Mouse (Mus musculus) forebrain, embryonic 15.5 days (tissue): ENCODE data around the gene Inpp5k. TPM values are rescaled to one million over a fixed set of nuclear protein-coding genes. Genes with fewer than 3 reads are reported as not detected.

Experiments used
- ATAC-seq: fragments of 200-750 bp; cut with Nextera tagmentation; replicated peaks from 2 replicates; pipeline ENCODE4 v1.8.0; 2017; ENCODE audit warnings: mild to moderate bottlenecking, moderate TSS enrichment, moderate library complexity
- H3K27ac ChIP-seq: fragments of 300-500 bp; sonication (generic); replicated peaks from 2 replicates; pipeline ENCODE4 v1.5.1; 2015; ENCODE audit warnings: mild to moderate bottlenecking, inconsistent platforms
- H3K27me3 ChIP-seq: fragments of 300-500 bp; sonication (generic); 2 replicates; pipeline ENCODE4 v1.6.1; 2015; ENCODE audit warnings: inconsistent platforms
- H3K36me3 ChIP-seq: fragments of 300-500 bp; sonication (generic); 2 replicates; pipeline ENCODE4 v1.6.1; 2015; ENCODE audit warnings: mild to moderate bottlenecking, inconsistent platforms
- H3K4me1 ChIP-seq: fragments of 300-500 bp; sonication (generic); 2 replicates; pipeline ENCODE4 v1.6.1; 2015; ENCODE audit warnings: inconsistent platforms
- H3K4me2 ChIP-seq: fragments of 300-500 bp; sonication (generic); replicated peaks from 2 replicates; pipeline ENCODE4 v1.6.1; 2015; ENCODE audit warnings: mild to moderate bottlenecking, inconsistent platforms
- H3K4me3 ChIP-seq: fragments of 300-500 bp; sonication (generic); 2 replicates; pipeline ENCODE4 v1.5.1; 2015; ENCODE audit warnings: mild to moderate bottlenecking, inconsistent platforms
- H3K9ac ChIP-seq: fragments of 300-500 bp; sonication (generic); replicated peaks from 2 replicates; pipeline ENCODE4 v1.6.1; 2015; ENCODE audit warnings: mild to moderate bottlenecking, inconsistent platforms
- H3K9me3 ChIP-seq: fragments of 300-500 bp; sonication (generic); 2 replicates; pipeline ENCODE4 v1.6.1; 2016; ENCODE audit warnings: inconsistent platforms
- WGBS: fragments of 180-500 bp; shearing (Covaris S2); methylation state at CpG from one replicate; pipeline ENCODE4 v1.1.7; 2015; ENCODE audit warnings: mixed read lengths; 5-methylcytosine and 5-hydroxymethylcytosine counted together
- polyA plus RNA-seq: library from polyadenylated mRNA; unstranded; fragments of >200 nt; fragmentation: Nextera tagmentation; extraction: Ambion mirVana; gene quantifications from 2 replicates; pipeline ENCODE4 v1.2.1, GENCODE M21; 2015

Gene Inpp5k
- polyA plus RNA-seq, 1 experiment from 2014 or later: 47.4 TPM

DNA sequence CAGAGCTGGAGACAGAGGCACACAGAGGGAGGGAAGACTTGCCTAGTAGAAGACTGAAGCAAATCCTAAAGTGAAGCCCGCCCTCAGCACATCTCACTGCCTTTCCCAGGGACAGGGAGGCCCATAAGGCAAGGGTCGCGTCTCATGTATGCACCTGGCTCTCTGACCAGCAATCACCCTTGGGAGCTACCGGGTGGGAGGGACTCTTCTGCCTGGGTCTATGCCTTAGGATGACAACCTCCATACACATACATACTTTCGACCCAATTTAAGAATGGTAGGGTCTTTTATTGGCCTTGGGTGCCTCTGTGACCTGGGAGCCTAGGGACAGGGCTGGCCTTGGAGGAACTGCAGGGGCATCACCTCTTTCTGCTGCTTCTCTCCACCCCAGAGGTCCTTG, 42.6 kb downstream of the Inpp5k start:
- no peak overlapping the region for H3K9ac ChIP-seq
- 88% methylated on average over 5 of the region's 5 CpGs for WGBS
- H3K4me2 ChIP-seq: no peak overlapping the region
- ATAC-seq: no peak
- H3K27ac ChIP-seq: no peak overlapping the region
- no peak overlapping the region for H3K4me3 ChIP-seq
- H3K4me1 ChIP-seq: 0 out of 2 replicates have a peak, but pooled peaks cover under 1% of the 10 kb centered on the region
- no peaks in the 10 kb centered on the region for H3K9me3 ChIP-seq
- no peaks in the 10 kb centered on the region for H3K27me3 ChIP-seq
- peaks cover 21% of the 10 kb centered on the region; the same call in 1 of the 2 replicates for H3K36me3 ChIP-seq

DNA sequence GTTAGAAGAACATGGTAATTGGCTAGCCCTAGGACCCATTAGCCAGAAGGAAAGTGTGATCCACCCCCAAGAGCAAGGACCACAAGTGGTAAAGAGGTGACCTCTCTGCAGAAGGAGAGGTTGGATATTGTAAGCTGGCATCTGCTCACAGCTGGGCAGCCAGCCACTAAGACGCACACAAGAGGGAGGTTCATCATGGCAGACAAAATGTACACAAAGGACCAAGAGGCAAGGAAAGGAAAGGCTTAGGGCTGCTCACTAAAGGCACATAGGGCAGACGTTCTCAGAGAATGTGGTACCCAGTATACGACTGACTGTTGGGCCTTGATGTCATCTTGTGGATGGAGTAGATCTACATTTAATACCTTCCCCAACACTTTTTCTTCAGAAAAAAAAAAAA, 44.1 kb downstream of the Inpp5k start:
- ATAC-seq: no peak
- H3K27me3 ChIP-seq: no peaks in the 10 kb centered on the region
- no peak overlapping the region for H3K4me2 ChIP-seq
- no peaks in the 10 kb centered on the region for H3K9me3 ChIP-seq
- H3K9ac ChIP-seq: no peak overlapping the region
- H3K27ac ChIP-seq: no peak overlapping the region
- WGBS: 80% methylated on average over 3 of the region's 3 CpGs
- H3K4me1 ChIP-seq: peaks cover 5% of the 10 kb centered on the region
- H3K4me3 ChIP-seq: no peak overlapping the region
- H3K36me3 ChIP-seq: peaks cover 17% of the 10 kb centered on the region; the same call in 1 of the 2 replicates

DNA sequence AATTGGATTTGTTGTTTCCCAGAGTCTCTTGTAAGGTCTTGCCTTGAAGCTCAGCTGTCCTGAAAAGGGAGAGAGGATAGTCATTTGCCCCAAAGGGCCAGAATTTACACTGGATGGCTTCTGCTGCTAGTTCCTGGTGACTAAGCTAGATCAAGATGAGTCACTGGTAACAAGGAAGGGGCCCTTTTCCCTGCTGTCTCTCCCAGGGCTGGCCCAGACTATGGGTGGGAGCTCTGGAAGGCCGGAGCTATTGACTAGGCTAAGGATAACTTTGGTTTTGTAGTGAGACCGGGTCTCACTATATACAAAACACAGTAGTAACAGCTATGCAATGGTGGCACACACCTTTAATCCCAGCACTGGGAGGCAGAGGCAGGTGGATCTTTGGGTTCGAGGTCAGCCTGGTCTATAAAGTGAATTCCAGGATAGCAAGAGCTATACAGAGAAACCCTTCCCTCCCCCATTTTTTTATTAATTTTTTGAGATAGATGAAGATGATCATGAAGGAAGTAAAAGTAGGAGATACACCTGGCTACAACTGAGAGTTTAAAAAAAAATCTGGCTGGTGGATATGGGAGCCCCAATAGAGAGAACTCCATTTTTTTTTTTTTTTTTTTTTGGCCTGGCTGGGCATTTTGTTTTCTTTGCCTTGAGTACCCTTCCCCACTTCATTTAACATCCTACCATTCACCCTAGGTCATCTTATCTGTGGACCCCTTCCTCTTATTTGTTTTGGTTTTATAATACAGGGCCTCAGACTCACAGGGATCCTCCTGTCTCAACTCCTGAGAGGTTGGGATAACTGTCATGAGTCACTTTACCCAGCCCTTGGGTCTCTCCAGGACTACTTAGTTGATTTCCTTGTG, 47.3 kb downstream of the Inpp5k start:
- peak overlapping the region; percentile 59 for H3K27ac ChIP-seq
- H3K36me3 ChIP-seq: peaks cover 3% of the 10 kb centered on the region
- peak overlapping the region; percentile 98 for H3K4me3 ChIP-seq
- H3K4me1 ChIP-seq: peaks cover 22% of the 10 kb centered on the region
- ATAC-seq: no peak; the same call in 1 of the 2 replicates
- no peaks in the 10 kb centered on the region for H3K27me3 ChIP-seq
- H3K9me3 ChIP-seq: no peaks in the 10 kb centered on the region
- H3K9ac ChIP-seq: peak overlapping the region; percentile 37
- 92% methylated on average over 3 of the region's 3 CpGs for WGBS
- peak overlapping the region; percentile 68 for H3K4me2 ChIP-seq

DNA sequence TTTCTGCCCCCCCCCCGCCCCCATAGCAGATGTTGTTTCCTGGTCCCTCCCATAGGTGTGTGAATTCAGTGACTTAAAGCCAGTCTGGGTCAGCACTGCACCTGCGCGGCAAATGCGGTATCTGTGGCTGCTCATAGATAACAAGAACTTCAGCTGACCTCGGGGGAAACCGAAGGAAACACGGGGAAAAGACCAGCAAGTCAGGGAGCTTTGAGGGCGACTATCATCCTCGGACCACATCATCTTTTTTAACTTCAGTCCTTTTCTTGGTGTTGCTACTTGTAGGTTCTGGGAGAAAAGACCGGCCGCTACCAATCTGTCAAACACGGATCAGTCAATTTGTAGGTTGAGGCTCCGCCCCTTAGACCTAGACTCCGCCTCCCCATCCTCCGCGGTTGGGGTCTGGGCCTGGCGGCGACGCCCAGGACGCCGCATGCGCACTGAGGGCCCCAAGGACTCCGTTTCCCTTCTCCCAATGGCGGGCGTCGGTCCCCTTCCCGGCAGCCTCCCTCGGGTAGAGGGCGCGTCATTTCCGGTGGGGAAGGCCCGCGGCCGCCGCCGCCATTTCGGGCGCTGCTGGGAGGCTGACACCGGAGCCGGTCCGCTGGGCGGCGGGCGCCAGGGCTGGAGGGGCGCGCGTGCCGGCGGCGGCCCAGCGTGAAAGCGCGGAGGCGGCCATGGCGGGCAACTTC, 48.1 kb downstream of the Inpp5k start, which contains the start of gene Crk:
Gene Crk, plus strand, starts transcription at position 513 of the 692 bp plus-strand sequence.
- peak; percentile 99 for ATAC-seq
- WGBS: under 1% methylated on average over 55 of the region's 55 CpGs
- H3K4me2 ChIP-seq: peak within 1 kb of the TSS; percentile 88
- H3K4me3 ChIP-seq: peak within 1 kb of the TSS; percentile 98
- H3K27ac ChIP-seq: peak within 1 kb of the TSS; percentile 93
- H3K4me1 ChIP-seq: peaks cover 22% of the 10 kb centered on the region
- no peaks in the 10 kb centered on the region for H3K27me3 ChIP-seq
- H3K9ac ChIP-seq: peak within 1 kb of the TSS; percentile 88
- peaks cover 8% of the 10 kb centered on the region for H3K36me3 ChIP-seq
- no peaks in the 10 kb centered on the region for H3K9me3 ChIP-seq

DNA sequence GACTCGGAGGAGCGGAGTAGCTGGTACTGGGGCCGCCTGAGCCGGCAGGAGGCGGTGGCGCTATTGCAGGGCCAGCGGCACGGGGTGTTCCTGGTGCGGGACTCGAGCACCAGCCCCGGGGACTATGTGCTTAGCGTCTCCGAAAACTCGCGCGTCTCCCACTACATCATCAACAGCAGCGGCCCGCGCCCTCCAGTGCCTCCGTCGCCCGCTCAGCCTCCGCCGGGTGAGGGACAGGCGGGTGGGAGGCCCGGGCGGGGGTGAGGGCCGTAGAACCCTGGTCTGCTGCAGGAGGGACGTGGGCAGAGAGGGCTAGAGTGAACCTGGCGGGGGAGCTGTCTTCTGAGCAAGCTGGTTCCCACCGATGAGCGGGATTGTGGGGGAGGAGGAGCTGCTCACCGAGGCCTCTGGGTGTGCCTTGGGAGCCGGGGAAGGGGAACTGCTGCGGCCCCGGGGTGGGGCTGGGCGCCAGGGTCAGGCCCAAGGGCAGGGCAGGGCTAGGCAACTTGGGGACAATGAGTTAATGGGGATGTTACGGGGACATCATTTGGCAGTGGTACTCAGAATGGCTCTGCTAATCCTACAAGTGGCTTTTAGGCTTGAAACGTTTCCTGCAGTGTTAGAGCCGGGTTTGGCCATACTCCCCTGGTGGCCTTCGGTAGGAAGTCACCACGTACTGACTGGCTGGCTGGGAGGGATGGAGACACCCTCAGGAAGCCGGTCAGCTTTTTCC, 48.8 kb downstream of the Inpp5k start:
- under 1% methylated on average over 43 of the region's 43 CpGs for WGBS
- peak; percentile 86 for ATAC-seq
- no peaks in the 10 kb centered on the region for H3K9me3 ChIP-seq

DNA sequence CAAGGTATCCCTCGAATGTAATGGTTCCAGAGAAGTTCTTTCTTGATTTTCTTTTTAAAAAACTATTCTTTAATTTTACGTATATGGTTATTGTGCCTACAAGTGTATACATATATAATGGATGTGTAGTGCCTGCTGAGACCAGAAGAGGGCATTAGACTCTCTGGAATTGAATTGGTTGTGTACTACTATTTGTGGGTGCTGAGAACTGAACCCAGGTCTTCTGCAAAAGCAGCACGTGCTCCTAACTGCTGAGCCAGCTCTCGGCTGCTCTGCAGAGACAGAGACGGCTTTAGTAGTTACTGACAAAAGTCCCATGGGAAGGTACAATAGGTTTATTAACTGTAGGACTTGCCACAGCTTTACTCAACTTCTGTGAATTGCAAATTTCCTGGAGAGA, 53.7 kb downstream of the Inpp5k start:
- Histone ChIP-seq H3K36me3 (peaks cover 8% of the 10 kb centered on the region), H3K4me2 (no peak overlapping the region), H3K27ac (no peak overlapping the region), H3K4me1 (peaks cover 18% of the 10 kb centered on the region), H3K9ac (no peak overlapping the region), H3K4me3 (no peak overlapping the region), H3K27me3 (no peaks in the 10 kb centered on the region), H3K9me3 (no peaks in the 10 kb centered on the region)
- ATAC-seq: no peak
- WGBS: 93% methylated on average over 5 of the region's 5 CpGs

More for the DNA sequence above, 48.8 kb downstream of the Inpp5k start:
- Histone ChIP-seq H3K9ac (peak overlapping the region; percentile 88), H3K4me2 (peak overlapping the region; percentile 88), H3K27ac (peak overlapping the region; percentile 93), H3K27me3 (no peaks in the 10 kb centered on the region), H3K36me3 (peaks cover 8% of the 10 kb centered on the region), H3K4me3 (peak overlapping the region; percentile 98), H3K4me1 (peaks cover 22% of the 10 kb centered on the region)

DNA sequence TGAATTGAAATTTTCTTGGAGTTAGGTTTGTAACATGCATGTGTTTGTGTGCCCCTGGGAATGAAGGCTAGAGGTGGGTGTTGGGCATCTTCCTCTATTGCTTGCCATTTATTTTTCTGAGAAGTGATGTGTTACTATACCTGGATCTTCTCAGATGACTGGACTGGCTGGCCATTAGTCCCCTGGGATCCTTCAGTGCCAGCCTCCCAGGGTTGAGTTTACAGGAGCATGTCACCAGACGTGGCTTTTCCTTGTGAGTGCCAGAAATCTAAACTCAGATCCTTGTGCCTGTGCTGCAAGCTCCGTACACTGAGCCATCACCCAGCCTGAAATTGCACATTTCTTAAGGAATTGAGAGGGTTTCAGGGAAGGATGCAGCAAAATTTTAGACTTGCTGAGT, 54.2 kb downstream of the Inpp5k start:
- no peaks in the 10 kb centered on the region for H3K9me3 ChIP-seq
- 92% methylated on average over 2 of the region's 2 CpGs for WGBS
- no peaks in the 10 kb centered on the region for H3K27me3 ChIP-seq
- ATAC-seq: no peak
- H3K9ac ChIP-seq: no peak overlapping the region
- H3K4me1 ChIP-seq: peaks cover 16% of the 10 kb centered on the region
- no peak overlapping the region for H3K27ac ChIP-seq
- H3K4me3 ChIP-seq: no peak overlapping the region
- H3K36me3 ChIP-seq: peaks cover 8% of the 10 kb centered on the region
- H3K4me2 ChIP-seq: no peak overlapping the region

DNA sequence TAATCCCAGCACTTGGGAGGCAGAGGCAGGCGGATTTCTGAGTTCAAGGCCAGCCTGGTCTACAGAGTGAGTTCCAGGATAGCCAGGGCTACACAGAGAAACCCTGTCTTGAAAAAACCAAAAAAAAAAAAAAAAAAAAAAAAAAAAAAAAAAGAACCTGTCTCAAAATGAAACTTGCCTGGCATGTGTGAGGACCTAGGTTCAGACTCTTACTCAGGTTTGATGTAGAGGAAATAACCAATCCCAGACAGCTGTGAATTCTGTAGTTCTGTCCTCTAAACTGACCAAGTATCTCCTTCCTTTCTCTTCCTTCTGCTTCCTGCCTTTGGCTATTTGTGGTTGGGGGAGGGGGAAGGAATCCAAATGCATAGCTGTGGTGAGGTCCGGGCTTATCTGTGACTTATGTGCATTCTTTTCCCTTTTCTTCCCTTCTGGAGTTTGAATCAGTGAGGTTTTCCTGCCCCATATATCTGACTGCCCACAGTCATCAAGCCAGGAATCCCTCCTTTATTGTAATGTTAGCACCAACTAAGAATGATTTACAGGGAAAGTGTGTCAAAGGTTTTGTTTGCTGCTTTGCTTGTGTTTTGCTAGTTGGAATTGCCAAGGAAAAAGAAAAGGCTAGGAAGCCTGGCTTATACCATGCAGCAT, 56.7 kb downstream of the Inpp5k start:
- Histone ChIP-seq H3K4me3 (no peak overlapping the region), H3K9ac (no peak overlapping the region), H3K36me3 (peaks cover 13% of the 10 kb centered on the region), H3K9me3 (no peaks in the 10 kb centered on the region), H3K4me1 (no peaks in the 10 kb centered on the region), H3K27ac (no peak overlapping the region), H3K4me2 (no peak overlapping the region), H3K27me3 (no peaks in the 10 kb centered on the region)
- 89% methylated on average over 2 of the region's 2 CpGs for WGBS
- ATAC-seq: no peak

DNA sequence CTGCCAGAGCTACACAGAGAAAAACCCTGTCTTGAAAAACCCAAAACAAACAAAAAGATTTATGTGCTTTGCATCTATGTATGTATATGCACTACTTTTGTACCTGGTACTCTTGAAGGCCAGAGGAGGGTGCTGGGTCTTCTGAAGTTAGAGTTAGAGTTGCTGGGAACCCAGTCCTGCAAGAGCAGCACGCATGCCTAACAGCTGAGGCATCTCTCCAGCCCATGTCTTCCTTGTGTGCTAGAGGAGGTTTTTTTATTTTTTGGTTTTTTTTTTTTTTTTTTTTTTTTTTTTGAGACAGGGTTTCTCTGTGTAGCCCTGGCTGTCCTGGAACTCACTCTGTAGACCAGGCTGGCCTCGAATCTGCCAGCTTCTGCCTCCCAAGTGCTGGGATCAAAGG, 57.3 kb downstream of the Inpp5k start:
- 96% methylated on average over 2 of the region's 2 CpGs for WGBS

DNA sequence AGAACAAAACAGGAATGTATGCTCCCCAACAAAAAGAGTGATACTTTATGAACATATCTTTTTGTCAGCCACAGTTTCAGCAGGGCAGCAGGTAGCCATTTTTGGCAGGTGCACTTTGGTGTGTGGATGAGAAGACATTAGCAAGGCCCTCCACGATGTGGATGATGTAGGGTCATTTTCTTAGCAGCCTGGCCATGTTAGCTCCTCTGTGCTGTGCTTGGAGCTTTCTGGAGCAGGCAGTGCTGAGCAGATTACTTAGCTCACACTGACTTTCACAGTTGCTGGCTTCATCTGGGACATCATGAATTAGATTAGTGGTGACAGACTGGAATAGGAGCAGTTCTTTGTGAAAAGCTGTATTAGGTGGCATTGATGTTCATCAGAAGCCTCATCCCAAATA, 59.2 kb downstream of the Inpp5k start:
- H3K4me1 ChIP-seq: no peaks in the 10 kb centered on the region

More for the DNA sequence above, 57.3 kb downstream of the Inpp5k start:
- no peak overlapping the region for H3K27ac ChIP-seq
- H3K9ac ChIP-seq: no peak overlapping the region
- H3K27me3 ChIP-seq: no peaks in the 10 kb centered on the region
- no peaks in the 10 kb centered on the region for H3K9me3 ChIP-seq
- no peak for ATAC-seq
- no peaks in the 10 kb centered on the region for H3K4me1 ChIP-seq
- H3K4me2 ChIP-seq: no peak overlapping the region
- H3K36me3 ChIP-seq: peaks cover 16% of the 10 kb centered on the region
- no peak overlapping the region for H3K4me3 ChIP-seq

DNA sequence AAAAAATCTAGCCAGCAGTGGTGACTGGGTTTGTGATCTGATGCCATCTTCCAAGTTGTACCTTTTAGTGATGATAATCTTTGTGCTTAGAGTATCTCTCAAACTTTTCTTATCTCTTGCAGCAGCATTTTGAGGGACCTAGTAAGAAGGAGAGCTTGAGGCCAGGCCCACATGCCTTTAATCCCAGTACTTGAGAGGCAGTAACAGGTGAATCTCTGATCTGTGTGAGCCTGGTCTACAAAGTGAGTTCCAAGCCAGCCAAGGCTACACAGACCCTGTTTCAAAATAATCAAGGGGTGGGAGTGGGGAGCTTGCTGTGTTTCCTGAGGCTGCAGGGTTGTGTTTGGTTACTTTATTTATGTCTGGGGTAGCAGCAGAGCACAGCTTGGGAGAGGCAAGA, 60.3 kb downstream of the Inpp5k start:
- H3K27ac ChIP-seq: no peak overlapping the region
- ATAC-seq: no peak
- H3K9me3 ChIP-seq: no peaks in the 10 kb centered on the region
- no peak overlapping the region for H3K4me3 ChIP-seq
- H3K4me2 ChIP-seq: no peak overlapping the region
- no peak overlapping the region for H3K9ac ChIP-seq
- H3K36me3 ChIP-seq: peaks cover 30% of the 10 kb centered on the region
- H3K4me1 ChIP-seq: no peaks in the 10 kb centered on the region
- no peaks in the 10 kb centered on the region for H3K27me3 ChIP-seq

More for the DNA sequence above, 59.2 kb downstream of the Inpp5k start:
- Histone ChIP-seq H3K9me3 (no peaks in the 10 kb centered on the region), H3K27ac (no peak overlapping the region), H3K36me3 (peaks cover 28% of the 10 kb centered on the region), H3K4me2 (no peak overlapping the region), H3K27me3 (no peaks in the 10 kb centered on the region), H3K9ac (no peak overlapping the region), H3K4me3 (no peak overlapping the region)
- WGBS: 89% methylated on average over 1 of the region's 1 CpGs
- no peak for ATAC-seq
